Mouse (Mus musculus): ENCODE results near the gene Tm9sf3. TPM values are rescaled to one million over a fixed set of nuclear protein-coding genes. Genes with fewer than 3 reads are reported as not detected.

Gene Tm9sf3
- polyA plus RNA-seq, 1 experiment from 2014 or later = 146 TPM

DNA sequence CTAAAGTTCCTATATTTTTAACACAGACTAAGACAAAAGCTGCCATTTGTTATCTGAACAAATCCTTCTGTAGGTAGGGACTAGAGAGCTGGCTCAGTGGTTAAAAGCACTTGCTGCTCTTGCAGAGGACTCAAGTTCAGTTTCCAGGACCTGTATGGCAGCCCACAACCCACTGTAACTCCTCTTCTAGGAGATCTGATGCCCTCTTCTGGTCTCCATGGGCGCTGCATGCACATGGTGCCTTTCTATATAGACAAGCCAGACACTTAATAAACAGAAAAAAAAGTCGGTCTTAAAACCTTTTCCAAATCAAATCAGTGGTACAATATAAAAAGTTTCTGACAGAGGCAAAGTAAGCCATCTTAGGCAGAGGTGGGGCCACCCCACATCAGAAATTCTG is 5.1 kb downstream of the Tm9sf3 start:
- H3K9me3 ChIP-seq (replicated peaks) = no peaks in the 10 kb centered on the region
- no peak overlapping the region for H3K4me3 ChIP-seq
- no peak overlapping the region for H3K27ac ChIP-seq
- no peaks in the 10 kb centered on the region for H3K36me3 ChIP-seq
- peaks cover 26% of the 10 kb centered on the region for H3K4me1 ChIP-seq
- no peak for ATAC-seq (ENCODE audit: low FRiP score)
- H3K9ac ChIP-seq = no peak overlapping the region
- 44% methylated on average over 2 of the region's 2 CpGs for whole genome bisulfite sequencing
- H3K27me3 ChIP-seq = no peaks in the 10 kb centered on the region
- no peak overlapping the region for H3K4me2 ChIP-seq (replicated peaks)

DNA sequence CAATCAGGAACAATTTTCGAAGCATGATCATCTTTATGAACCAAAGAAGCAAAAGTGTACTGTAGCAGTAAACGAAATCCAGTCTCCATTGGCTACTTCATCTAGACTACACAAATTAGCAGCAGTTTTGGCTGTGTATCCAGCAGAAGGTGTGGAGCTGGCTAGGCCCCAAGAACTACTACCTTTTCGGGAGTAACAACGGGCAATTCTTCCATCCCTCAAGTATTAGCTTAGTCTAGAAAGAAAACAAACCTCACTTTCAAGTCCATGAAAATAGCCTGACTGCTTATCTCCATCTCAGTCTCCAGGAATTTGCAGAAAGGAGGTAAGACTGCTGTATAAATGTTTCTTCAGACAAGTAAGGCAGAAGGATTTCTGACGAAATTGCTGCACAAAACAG is 9.2 kb downstream of the Tm9sf3 start:
- Histone ChIP-seq H3K4me3 (no peak overlapping the region), H3K4me2 (replicated peaks) (no peak overlapping the region), H3K27me3 (no peaks in the 10 kb centered on the region), H3K9ac (no peak overlapping the region), H3K9me3 (replicated peaks) (no peaks in the 10 kb centered on the region), H3K4me1 (no peaks in the 10 kb centered on the region), H3K27ac (no peak overlapping the region), H3K36me3 (0 out of 2 replicates have a peak, but pooled peaks cover 3% of the 10 kb centered on the region)
- whole genome bisulfite sequencing = 91% methylated on average over 5 of the region's 5 CpGs
- ATAC-seq (ENCODE audit: low FRiP score) = no peak

DNA sequence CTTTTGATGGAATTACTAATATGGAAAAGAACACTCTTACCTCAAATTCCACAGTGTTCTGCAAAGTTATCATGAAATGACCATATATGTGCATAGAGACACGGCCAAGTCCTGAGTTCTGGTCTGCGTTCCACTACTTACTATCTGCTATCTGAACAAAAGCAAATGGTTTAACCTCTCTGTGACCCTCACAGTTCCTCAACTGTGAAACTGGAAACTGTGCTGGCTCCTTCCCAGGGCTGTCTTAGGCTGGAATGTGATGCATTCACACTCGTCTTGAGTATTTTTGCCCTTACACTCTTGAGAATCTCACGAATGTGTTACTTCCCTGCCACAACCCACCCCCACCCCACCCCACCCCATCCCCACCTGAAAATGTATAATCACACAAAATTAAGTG is 14.8 kb downstream of the Tm9sf3 start:
- 79% methylated on average over 4 of the region's 4 CpGs for WGBS
- H3K4me2 ChIP-seq (replicated peaks) = no peak overlapping the region
- no peak for ATAC-seq (ENCODE audit: low FRiP score)

DNA sequence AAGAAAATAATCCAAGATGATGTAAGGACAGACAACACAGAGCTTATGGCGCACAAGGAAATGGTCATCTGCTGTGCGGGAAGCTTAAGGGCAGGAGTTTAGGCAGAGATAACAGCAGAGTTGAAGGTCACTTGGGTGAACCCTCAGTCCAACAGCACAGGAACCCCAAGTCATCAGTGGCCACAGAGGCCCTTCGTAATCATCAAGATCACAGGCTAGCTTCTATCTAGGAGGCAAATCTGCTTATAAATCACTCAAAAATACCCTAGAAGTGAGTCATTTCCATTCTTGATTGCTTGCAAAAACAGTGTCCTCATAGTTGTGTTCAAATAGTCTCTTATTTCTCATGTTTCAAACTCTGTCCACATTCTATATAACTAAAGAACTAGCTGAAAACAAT is 15.5 kb downstream of the Tm9sf3 start:
- Histone ChIP-seq H3K27me3 (no peaks in the 10 kb centered on the region), H3K4me2 (replicated peaks) (no peak overlapping the region), H3K4me1 (no peaks in the 10 kb centered on the region), H3K9ac (no peak overlapping the region), H3K4me3 (no peak overlapping the region), H3K27ac (no peak overlapping the region), H3K9me3 (replicated peaks) (no peaks in the 10 kb centered on the region), H3K36me3 (peaks cover 15% of the 10 kb centered on the region)
- WGBS = 97% methylated on average over 3 of the region's 3 CpGs
- ATAC-seq (ENCODE audit: low FRiP score) = no peak

More for the DNA sequence above, 14.8 kb downstream of the Tm9sf3 start:
- Histone ChIP-seq H3K9ac (no peak overlapping the region), H3K4me1 (no peaks in the 10 kb centered on the region), H3K27ac (no peak overlapping the region), H3K27me3 (no peaks in the 10 kb centered on the region), H3K36me3 (peaks cover 15% of the 10 kb centered on the region), H3K9me3 (replicated peaks) (no peaks in the 10 kb centered on the region), H3K4me3 (no peak overlapping the region)

DNA sequence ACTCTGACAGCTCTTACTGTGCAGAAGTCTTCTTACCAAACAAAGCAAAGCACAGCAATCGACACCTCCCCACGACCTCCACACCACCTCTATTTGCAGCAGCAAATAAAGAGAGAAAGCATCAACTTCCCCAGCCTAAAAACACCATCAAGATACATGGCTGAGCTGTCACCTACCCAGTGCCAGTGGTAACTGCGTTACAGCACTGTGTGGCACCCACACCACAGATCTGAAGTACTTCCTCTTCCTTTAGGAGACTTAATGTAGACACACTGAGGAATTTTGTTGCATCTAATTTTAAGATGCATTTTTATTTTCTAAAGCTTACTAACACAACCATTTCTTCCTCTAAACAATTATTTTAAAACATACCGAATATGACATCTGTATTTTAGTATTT is 17.5 kb downstream of the Tm9sf3 start:
- no peak overlapping the region for H3K27ac ChIP-seq
- H3K4me1 ChIP-seq = no peaks in the 10 kb centered on the region
- no peak overlapping the region for H3K9ac ChIP-seq
- H3K4me3 ChIP-seq = no peak overlapping the region
- ATAC-seq (ENCODE audit: low FRiP score) = no peak
- no peaks in the 10 kb centered on the region for H3K27me3 ChIP-seq
- H3K36me3 ChIP-seq = peaks cover 21% of the 10 kb centered on the region
- H3K4me2 ChIP-seq (replicated peaks) = no peak overlapping the region
- no peaks in the 10 kb centered on the region for H3K9me3 ChIP-seq (replicated peaks)
- WGBS = 89% methylated on average over 4 of the region's 4 CpGs

DNA sequence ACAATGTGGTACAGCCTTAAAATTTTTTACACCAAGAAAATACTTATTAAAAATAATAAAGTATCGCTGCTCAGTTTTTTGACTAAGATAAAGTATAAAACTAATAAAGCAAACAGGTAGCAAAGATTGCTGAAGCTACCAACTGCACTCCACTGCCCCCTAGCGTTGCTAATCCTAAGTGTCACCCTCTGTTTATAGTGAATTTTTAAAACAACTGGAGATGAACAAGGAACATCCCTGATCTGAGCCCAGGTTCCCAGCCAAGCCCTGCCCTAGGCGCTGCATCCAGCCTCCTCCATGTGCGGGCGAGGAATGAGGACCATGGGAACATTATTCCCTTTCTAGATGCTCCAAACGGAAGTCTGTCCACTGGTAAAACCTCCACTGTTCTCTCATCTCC is 19.2 kb downstream of the Tm9sf3 start:
- no peak for ATAC-seq (ENCODE audit: low FRiP score)
- Histone ChIP-seq H3K27me3 (no peaks in the 10 kb centered on the region), H3K4me2 (replicated peaks) (no peak overlapping the region), H3K27ac (no peak overlapping the region), H3K9me3 (replicated peaks) (no peaks in the 10 kb centered on the region), H3K9ac (no peak overlapping the region), H3K36me3 (peaks cover 33% of the 10 kb centered on the region), H3K4me1 (no peaks in the 10 kb centered on the region), H3K4me3 (no peak overlapping the region)
- 67% methylated on average over 6 of the region's 6 CpGs for WGBS

DNA sequence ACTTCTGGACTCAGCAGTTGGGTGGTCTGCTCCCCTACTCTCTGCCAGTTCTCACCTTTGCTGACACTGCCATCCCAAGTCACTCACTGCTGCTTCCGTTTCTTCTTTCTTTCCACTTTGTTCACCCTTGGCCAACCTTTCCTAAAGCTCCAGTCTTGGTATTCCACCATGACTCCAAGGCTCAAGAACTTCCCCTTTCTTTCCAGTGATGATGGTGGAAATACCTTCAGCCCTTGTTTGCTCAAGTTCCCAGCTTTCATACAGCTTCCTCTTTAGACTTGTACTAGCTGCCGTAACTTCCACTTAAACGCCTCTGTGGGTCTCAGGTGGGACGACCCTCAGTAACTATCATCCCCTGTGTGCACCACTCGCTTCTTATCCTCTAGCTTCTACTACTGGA is 21.8 kb downstream of the Tm9sf3 start:
- no peak overlapping the region for H3K4me3 ChIP-seq
- H3K36me3 ChIP-seq = peaks cover 43% of the 10 kb centered on the region
- H3K27ac ChIP-seq = no peak overlapping the region
- over 99% methylated on average over 5 of the region's 5 CpGs for WGBS
- no peak overlapping the region for H3K9ac ChIP-seq
- ATAC-seq (ENCODE audit: low FRiP score) = no peak
- no peak overlapping the region for H3K4me2 ChIP-seq (replicated peaks)
- H3K4me1 ChIP-seq = no peaks in the 10 kb centered on the region
- no peaks in the 10 kb centered on the region for H3K27me3 ChIP-seq
- no peaks in the 10 kb centered on the region for H3K9me3 ChIP-seq (replicated peaks)

DNA sequence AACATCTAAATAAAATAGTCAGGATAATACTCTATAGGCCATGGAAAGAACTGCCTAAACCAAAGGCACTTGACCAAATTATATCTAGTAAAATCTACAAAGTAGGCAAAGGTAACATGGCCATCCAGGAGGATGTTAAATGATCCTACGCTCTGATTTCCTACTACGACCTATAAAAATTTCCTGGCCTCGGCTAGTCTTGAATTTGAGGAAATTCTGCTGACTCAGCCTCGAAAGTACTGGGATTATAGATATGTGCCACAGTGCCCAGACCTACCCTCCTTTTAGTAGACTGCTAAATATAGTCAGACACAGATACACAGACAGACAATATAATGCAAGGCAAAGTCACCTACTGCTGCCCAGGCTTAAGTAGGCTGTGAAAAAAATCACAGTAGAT is 30.1 kb downstream of the Tm9sf3 start:
- H3K4me1 ChIP-seq = no peaks in the 10 kb centered on the region
- ATAC-seq (ENCODE audit: low FRiP score) = no peak
- peaks cover 53% of the 10 kb centered on the region for H3K36me3 ChIP-seq
- 93% methylated on average over 4 of the region's 4 CpGs for WGBS
- no peaks in the 10 kb centered on the region for H3K27me3 ChIP-seq
- H3K4me3 ChIP-seq = no peak overlapping the region
- no peak overlapping the region for H3K27ac ChIP-seq
- no peak overlapping the region for H3K4me2 ChIP-seq (replicated peaks)
- no peaks in the 10 kb centered on the region for H3K9me3 ChIP-seq (replicated peaks)
- no peak overlapping the region for H3K9ac ChIP-seq

DNA sequence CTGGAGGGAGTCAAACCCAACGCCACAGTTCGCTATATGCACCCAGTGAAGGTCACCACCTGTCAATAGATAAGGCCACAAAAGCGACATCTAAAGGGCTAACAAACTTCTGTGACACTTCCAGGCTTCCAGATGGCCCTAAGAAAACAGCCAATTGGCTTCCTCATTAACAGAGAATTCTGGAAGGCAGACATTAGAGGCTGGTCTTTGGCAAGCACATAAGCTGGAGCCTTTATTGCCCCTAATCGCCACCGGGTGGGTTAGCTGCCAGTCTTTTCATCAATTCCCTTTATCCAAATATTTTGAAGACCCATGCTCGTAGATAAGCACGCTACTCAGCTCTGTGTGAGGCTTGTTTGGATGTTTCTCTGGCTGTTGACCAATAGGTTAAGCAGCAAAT is 55.5 kb downstream of the Tm9sf3 start:
- no peak overlapping the region for H3K4me2 ChIP-seq (replicated peaks)
- H3K4me1 ChIP-seq = peaks cover 18% of the 10 kb centered on the region
- H3K36me3 ChIP-seq = peaks cover 13% of the 10 kb centered on the region
- 60% methylated on average over 7 of the region's 7 CpGs for WGBS
- no peak overlapping the region for H3K4me3 ChIP-seq
- ATAC-seq (ENCODE audit: low FRiP score) = no peak
- H3K27ac ChIP-seq = no peak overlapping the region
- H3K9me3 ChIP-seq (replicated peaks) = no peaks in the 10 kb centered on the region
- peaks cover 41% of the 10 kb centered on the region for H3K27me3 ChIP-seq
- H3K9ac ChIP-seq = no peak overlapping the region

DNA sequence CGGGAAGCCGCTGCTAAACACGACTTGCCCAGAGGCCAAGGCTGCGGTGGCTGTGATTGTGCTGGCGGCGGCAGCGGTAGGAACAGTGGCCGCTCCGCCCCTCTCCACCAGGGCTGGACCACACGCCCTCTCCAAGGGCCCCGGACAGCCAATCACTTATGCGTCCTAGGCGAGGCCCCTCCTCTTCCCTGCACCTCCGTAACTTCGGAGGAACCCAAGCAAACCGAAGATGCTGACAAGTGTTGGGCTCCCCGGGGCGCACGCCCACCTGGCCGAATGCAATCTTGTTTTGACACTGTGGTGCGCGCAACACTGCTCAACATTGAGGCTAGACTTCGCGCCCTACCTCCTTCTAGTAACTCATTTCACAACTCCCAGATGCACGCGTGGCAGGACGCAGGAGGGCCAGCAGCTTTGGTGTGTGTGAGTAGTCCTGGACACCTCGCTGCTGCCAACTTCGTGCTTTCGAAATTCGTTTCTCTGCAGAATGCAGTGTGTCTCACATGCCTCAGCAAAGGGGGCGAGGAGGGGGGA is 56.9 kb downstream of the Tm9sf3 start, which contains the start of gene Tll2:
TSS of gene Tll2 (minus strand) at position 25 of the 534 bp plus-strand sequence.
- 1% methylated on average over 32 of the region's 32 CpGs for WGBS
- Histone ChIP-seq H3K4me1 (peaks cover 18% of the 10 kb centered on the region), H3K27ac (no peak within 1 kb of the TSS), H3K9ac (peak within 1 kb of the TSS; percentile 63), H3K4me3 (peak within 1 kb of the TSS; percentile 47), H3K27me3 (peaks cover 41% of the 10 kb centered on the region), H3K4me2 (replicated peaks) (peak within 1 kb of the TSS; percentile 99), H3K36me3 (peaks cover 7% of the 10 kb centered on the region), H3K9me3 (replicated peaks) (no peaks in the 10 kb centered on the region)
- peak; percentile 92 for ATAC-seq (ENCODE audit: low FRiP score)

DNA sequence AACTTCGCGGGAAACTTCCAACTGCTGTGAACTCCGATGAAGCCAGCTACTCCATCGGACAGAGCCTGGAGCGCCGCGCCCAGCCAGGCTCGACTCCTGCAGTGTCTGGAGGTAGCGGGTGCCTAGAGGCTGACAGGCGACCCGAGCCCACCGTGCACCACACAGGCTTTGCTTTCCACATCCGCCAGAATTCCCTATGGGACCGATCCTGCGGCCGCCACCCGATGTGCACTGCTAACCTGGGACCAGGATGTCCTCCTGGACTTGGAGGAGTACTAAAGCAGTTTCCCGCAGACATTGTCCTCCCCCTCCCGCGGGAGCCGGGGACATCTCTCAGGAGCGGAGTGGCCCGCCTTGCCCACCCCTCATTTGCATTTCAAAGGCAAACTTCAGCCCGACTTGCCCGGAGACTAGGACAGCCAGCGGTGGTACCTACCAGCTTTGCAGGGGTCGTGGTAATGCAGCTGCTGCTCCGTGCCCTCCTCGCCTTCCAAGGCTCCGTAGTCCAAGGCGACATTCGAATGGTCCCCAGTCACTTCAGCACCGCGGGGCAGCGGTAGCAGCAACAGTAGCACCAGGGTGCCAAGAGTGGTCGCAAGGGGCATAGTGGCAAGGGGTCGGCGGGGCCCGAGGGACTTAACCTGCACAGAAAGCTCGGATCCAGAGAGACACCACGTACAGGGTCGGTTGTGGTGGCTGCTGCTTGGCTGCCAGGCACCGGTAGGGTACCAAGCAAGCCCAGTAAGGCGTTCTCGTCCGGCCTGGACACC is 57.6 kb downstream of the Tm9sf3 start:
- H3K9ac ChIP-seq = peak overlapping the region; percentile 63
- H3K27me3 ChIP-seq = peaks cover 41% of the 10 kb centered on the region
- no peaks in the 10 kb centered on the region for H3K9me3 ChIP-seq (replicated peaks)
- peaks cover 4% of the 10 kb centered on the region for H3K36me3 ChIP-seq
- peak overlapping the region; percentile 99 for H3K4me2 ChIP-seq (replicated peaks)
- under 1% methylated on average over 46 of the region's 46 CpGs for WGBS
- peaks cover 18% of the 10 kb centered on the region for H3K4me1 ChIP-seq
- no peak overlapping the region for H3K27ac ChIP-seq
- H3K4me3 ChIP-seq = peak overlapping the region; percentile 47
- ATAC-seq (ENCODE audit: low FRiP score) = peak; percentile 45

DNA sequence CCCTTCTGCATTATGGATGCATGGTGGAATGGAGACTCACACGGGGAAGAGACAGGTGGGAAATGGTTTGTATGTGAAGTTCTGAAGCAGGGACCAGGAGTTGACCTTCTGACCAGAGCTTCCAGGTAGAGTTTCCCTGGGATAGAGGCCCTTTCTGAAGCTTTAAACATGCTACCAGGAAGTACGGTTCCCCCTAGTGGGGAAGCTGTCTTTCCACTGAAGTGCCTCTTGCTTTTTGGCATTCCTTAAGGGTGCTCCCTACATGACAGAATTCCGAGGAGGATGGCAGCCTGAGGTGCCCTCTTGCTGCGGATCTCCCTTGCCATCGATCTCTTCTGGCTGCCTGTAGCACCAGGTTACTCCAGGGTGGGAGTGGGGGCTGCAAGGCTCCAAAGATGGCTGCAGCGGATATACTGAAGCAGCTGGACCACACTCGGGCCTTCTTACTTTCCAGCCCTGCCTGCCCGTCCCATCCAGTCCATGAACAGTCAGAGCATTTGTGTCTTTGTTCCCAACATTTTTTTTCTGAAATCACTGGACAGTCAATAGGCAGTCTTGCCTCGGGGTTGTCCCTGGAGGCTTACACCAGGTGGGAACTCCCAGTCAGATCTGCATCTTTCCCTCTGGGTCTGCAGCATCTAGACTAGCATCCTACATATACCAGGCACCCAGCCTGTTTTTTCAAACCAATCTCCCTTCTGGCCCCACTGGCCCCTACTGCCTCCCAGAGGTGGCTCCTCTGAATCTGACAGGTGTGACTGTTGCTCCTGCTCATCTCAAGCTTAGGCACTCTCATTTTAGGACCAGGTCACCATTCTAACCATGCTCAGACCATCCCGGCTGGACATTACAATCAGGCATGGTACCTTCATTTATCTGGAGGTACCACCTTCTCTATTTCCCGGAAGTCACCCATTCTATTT is 59.4 kb downstream of the Tm9sf3 start:
- Histone ChIP-seq H3K9me3 (replicated peaks) (no peaks in the 10 kb centered on the region), H3K27me3 (peaks cover 37% of the 10 kb centered on the region), H3K27ac (no peak overlapping the region), H3K36me3 (no peaks in the 10 kb centered on the region), H3K4me3 (no peak overlapping the region), H3K9ac (no peak overlapping the region), H3K4me2 (replicated peaks) (no peak overlapping the region), H3K4me1 (peaks cover 18% of the 10 kb centered on the region)
- 64% methylated on average over 11 of the region's 11 CpGs for WGBS
- ATAC-seq (ENCODE audit: low FRiP score) = no peak

Data from hindbrain, embryonic 12.5 days (tissue).